Mouse (Mus musculus) embryonic facial prominence, embryonic 15.5 days (tissue): ENCODE data around the gene H2al1m. TPM values are rescaled to one million over a fixed set of nuclear protein-coding genes. Genes with fewer than 3 reads are reported as not detected.
"Not testable (repeated sequence)": the region's sequence is repeated elsewhere in the genome, so short reads cannot be mapped to it uniquely, and the experiment has no call there.

Experiments used
- ATAC-seq: fragments of 200-750 bp; cut with Nextera tagmentation; 2 replicates; pipeline ENCODE4 v1.8.0; 2017; ENCODE audit warnings: low read depth, moderate TSS enrichment; ENCODE audit not compliant: insufficient number of reproducible peaks, low FRiP score, low TSS enrichment
- H3K27ac ChIP-seq: fragments of 300-500 bp; sonication (generic); replicated peaks from 2 replicates; pipeline ENCODE4 v1.5.1; 2015; ENCODE audit warnings: mild to moderate bottlenecking, inconsistent platforms
- H3K27me3 ChIP-seq: fragments of 300-500 bp; sonication (generic); 2 replicates; pipeline ENCODE4 v1.6.1; 2015; ENCODE audit warnings: inconsistent platforms
- H3K36me3 ChIP-seq: fragments of 300-500 bp; sonication (generic); 2 replicates; pipeline ENCODE4 v1.6.1; 2015; ENCODE audit warnings: mild to moderate bottlenecking, inconsistent platforms
- H3K4me1 ChIP-seq: fragments of 300-500 bp; sonication (generic); 2 replicates; pipeline ENCODE4 v1.6.1; 2015; ENCODE audit warnings: inconsistent platforms
- H3K4me2 ChIP-seq: fragments of 300-500 bp; sonication (generic); replicated peaks from 2 replicates; pipeline ENCODE4 v1.6.1; 2015; ENCODE audit warnings: mild to moderate bottlenecking, inconsistent platforms
- H3K4me3 ChIP-seq: fragments of 300-500 bp; sonication (generic); replicated peaks from 2 replicates; pipeline ENCODE4 v1.5.1; 2015; ENCODE audit warnings: mild to moderate bottlenecking, inconsistent platforms
- H3K9ac ChIP-seq: fragments of 300-500 bp; sonication (generic); 2 replicates; pipeline ENCODE4 v1.6.1; 2015; ENCODE audit warnings: inconsistent platforms
- H3K9me3 ChIP-seq: fragments of 300-500 bp; sonication (generic); replicated peaks from 2 replicates; pipeline ENCODE4 v1.6.1; 2016; ENCODE audit warnings: inconsistent platforms
- WGBS: fragments of 180-500 bp; shearing (Covaris S2); methylation state at CpG from one replicate; pipeline ENCODE4 v1.1.7; 2015; 5-methylcytosine and 5-hydroxymethylcytosine counted together
- polyA plus RNA-seq: library from polyadenylated mRNA; unstranded; fragments of >200 nt; fragmentation: Nextera tagmentation; extraction: Ambion mirVana; gene quantifications from 2 replicates; pipeline ENCODE4 v1.2.1, GENCODE M21; 2015

Gene H2al1m
- polyA plus RNA-seq, 1 experiment from 2014 or later, result not detected

- not testable (repeated sequence) for H3K4me3 ChIP-seq, H3K27me3 ChIP-seq, H3K27ac ChIP-seq, H3K36me3 ChIP-seq, H3K9me3 ChIP-seq, H3K4me1 ChIP-seq, H3K4me2 ChIP-seq, ATAC-seq, H3K9ac ChIP-seq
- WGBS, result 72% methylated on average over 2 of the region's 2 CpGs
These were observed 49.5 kb downstream of the H2al1m start for GRCm38 (mm10) chrX:9333035-9333434.

Other genes with a start within 250 kb of the H2al1m start
- not detected in 2 replicates for gene Fthl17f, start 220.7 kb upstream of the H2al1m start, polyA plus RNA-seq
- gene 4930402K13Rik, start 179.2 kb upstream of the H2al1m start, polyA plus RNA-seq, result not detected in 2 replicates
- gene Lancl3, start 83.9 kb upstream of the H2al1m start, polyA plus RNA-seq, result 0.88 and 0.96 TPM in 2 replicates
- gene Gm14862, start 26.9 kb upstream of the H2al1m start, polyA plus RNA-seq, result not detected in 2 replicates
- 1.1 and 2.0 TPM in 2 replicates for gene Xk, start 11.0 kb upstream of the H2al1m start, polyA plus RNA-seq
- not detected in 2 replicates for gene H2al1k, start 66.9 kb downstream of the H2al1m start, polyA plus RNA-seq
- 2.8 and 3.2 TPM in 2 replicates for gene Cybb, start 204.0 kb downstream of the H2al1m start, polyA plus RNA-seq